Mouse (Mus musculus): ENCODE results near the gene Bloc1s5. TPM values are rescaled to one million over a fixed set of nuclear protein-coding genes. Genes with fewer than 3 reads are reported as not detected.

Gene Bloc1s5
- polyA plus RNA-seq, 1 experiment from 2014 or later: 19.7 TPM

DNA sequence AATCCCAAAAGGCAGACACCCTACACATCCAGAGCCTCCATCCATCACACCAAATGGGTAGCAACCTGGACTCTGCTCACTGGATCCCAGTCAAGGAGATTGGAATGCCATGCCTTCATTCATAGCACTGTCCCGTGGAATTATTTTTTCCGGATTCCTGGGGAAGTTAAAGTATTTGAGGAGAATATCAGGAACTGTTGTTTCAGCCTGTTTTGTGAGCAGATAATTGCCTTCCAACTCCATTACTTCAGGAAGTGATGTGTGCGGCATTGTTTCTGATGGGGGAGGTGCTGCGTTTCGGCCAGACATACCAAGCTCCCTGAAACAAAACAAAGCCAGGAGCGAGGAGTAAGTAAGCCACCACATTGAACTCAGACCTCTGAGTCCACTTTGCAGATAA, 41.8 kb downstream of the Bloc1s5 start:
- Histone ChIP-seq H3K27ac (ENCODE audit: low read length) (peak overlapping the region; percentile 57), H3K9ac (ENCODE audit: low read length) (no peak overlapping the region)

DNA sequence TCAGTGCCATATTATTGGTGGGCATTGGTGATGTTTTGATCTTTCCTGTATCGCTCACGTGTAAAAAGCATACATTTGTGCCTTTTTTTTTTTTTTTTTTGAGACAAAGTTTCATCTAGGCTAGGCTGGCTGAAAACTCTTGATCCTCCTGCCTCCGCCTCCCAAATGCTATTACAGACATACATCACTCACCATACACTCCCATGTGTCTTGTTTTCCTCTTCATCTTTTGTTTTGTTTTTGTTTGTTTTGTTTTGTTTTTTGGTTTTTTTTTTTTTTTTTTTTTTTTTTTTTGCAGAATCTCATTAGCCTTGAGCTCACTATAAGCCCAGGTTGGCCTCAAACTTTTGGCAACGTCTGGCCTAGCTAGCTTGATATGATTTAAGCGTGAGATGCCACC, 47.6 kb downstream of the Bloc1s5 start:
- no peak for ATAC-seq (replicated peaks; ENCODE audit: extremely low read depth, insufficient read depth, low FRiP score)
- H3K9me3 ChIP-seq (replicated peaks; ENCODE audit: control insufficient read depth, low read length): no peaks in the 10 kb centered on the region
- H3K36me3 ChIP-seq (ENCODE audit: control insufficient read depth, insufficient read depth): no peaks in the 10 kb centered on the region
- H3K27me3 ChIP-seq (ENCODE audit: control insufficient read depth, insufficient read depth, low read length): no peaks in the 10 kb centered on the region
- H3K4me2 ChIP-seq (ENCODE audit: low read depth, low read length): no peak overlapping the region
- no peak overlapping the region for H3K4me3 ChIP-seq (ENCODE audit: low read length)
- H3K9ac ChIP-seq (ENCODE audit: low read length): no peak overlapping the region
- 91% methylated on average over 5 of the region's 5 CpGs for WGBS
- peaks cover 1% of the 10 kb centered on the region; the same call in 1 of the 2 replicates for H3K4me1 ChIP-seq (ENCODE audit: control insufficient read depth, insufficient read depth, low read length)
- no peak overlapping the region for H3K27ac ChIP-seq (ENCODE audit: low read length)

More for the DNA sequence above, 41.8 kb downstream of the Bloc1s5 start:
- Histone ChIP-seq H3K4me2 (ENCODE audit: low read depth, low read length) (peak overlapping the region; percentile 18; the same call in 1 of the 2 replicates), H3K9me3 (replicated peaks; ENCODE audit: control insufficient read depth, low read length) (no peaks in the 10 kb centered on the region), H3K36me3 (ENCODE audit: control insufficient read depth, insufficient read depth) (no peaks in the 10 kb centered on the region), H3K4me1 (ENCODE audit: control insufficient read depth, insufficient read depth, low read length) (peaks cover 6% of the 10 kb centered on the region), H3K4me3 (ENCODE audit: low read length) (no peak overlapping the region), H3K27me3 (ENCODE audit: control insufficient read depth, insufficient read depth, low read length) (no peaks in the 10 kb centered on the region)
- peak; percentile 81 for ATAC-seq (replicated peaks; ENCODE audit: extremely low read depth, insufficient read depth, low FRiP score)
- 25% methylated on average over 6 of the region's 6 CpGs for WGBS

DNA sequence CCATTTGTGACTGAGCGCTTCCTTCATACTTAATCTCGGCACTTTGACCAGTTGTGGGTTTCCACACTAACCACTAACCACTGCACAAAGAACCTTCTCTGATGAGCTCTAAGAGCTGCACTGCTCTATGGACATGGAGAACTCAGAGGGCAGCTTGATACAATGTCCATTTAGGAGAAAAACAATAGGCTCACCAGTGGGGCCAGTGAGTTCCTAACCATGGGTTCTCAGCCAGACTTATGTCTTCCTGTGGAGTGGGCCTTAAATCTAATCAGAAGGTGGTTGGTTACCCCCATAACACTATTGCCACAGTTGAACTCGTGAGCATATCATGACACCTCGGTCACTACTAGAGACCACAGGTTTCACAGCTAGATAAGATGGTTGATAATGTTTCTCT, 48.5 kb downstream of the Bloc1s5 start:
- Histone ChIP-seq H3K9ac (ENCODE audit: low read length) (no peak overlapping the region), H3K9me3 (replicated peaks; ENCODE audit: control insufficient read depth, low read length) (no peaks in the 10 kb centered on the region), H3K27me3 (ENCODE audit: control insufficient read depth, insufficient read depth, low read length) (no peaks in the 10 kb centered on the region), H3K4me2 (ENCODE audit: low read depth, low read length) (no peak overlapping the region), H3K4me3 (ENCODE audit: low read length) (no peak overlapping the region), H3K4me1 (ENCODE audit: control insufficient read depth, insufficient read depth, low read length) (peaks cover 3% of the 10 kb centered on the region; the same call in 1 of the 2 replicates), H3K36me3 (ENCODE audit: control insufficient read depth, insufficient read depth) (no peaks in the 10 kb centered on the region), H3K27ac (ENCODE audit: low read length) (no peak overlapping the region)
- 89% methylated on average over 4 of the region's 4 CpGs for WGBS
- no peak for ATAC-seq (replicated peaks; ENCODE audit: extremely low read depth, insufficient read depth, low FRiP score)

DNA sequence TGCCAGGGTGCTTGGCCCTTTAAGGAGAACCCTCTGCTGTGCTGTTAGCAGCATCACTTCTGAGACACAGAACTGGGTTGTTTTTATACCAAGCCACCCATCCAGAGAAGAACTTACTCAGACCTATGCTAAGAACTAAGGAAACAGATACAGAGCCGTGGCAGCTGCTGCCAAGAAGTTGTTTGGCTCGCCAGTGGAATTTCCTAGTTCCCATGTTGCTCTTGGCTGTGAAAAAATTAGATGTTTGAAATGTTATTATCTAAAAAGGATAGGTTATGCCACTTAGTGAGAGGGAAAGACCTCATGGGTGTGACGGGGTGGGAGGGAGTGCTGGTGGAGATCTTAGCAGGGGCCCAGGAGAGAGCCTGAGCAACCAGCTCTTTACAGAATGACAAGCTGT, 52.1 kb downstream of the Bloc1s5 start:
- Histone ChIP-seq H3K36me3 (ENCODE audit: control insufficient read depth, insufficient read depth) (no peaks in the 10 kb centered on the region), H3K27me3 (ENCODE audit: control insufficient read depth, insufficient read depth, low read length) (0 out of 2 replicates have a peak, but pooled peaks cover 2% of the 10 kb centered on the region), H3K4me1 (ENCODE audit: control insufficient read depth, insufficient read depth, low read length) (peaks cover 7% of the 10 kb centered on the region; the same call in 1 of the 2 replicates), H3K9ac (ENCODE audit: low read length) (no peak overlapping the region), H3K27ac (ENCODE audit: low read length) (peak overlapping the region; percentile 43; the same call in 1 of the 2 replicates), H3K4me3 (ENCODE audit: low read length) (no peak overlapping the region), H3K9me3 (replicated peaks; ENCODE audit: control insufficient read depth, low read length) (no peaks in the 10 kb centered on the region), H3K4me2 (ENCODE audit: low read depth, low read length) (no peak overlapping the region)
- WGBS: 49% methylated on average over 3 of the region's 3 CpGs
- peak; percentile 16; the same call in 1 of the 2 replicates for ATAC-seq (replicated peaks; ENCODE audit: extremely low read depth, insufficient read depth, low FRiP score)

DNA sequence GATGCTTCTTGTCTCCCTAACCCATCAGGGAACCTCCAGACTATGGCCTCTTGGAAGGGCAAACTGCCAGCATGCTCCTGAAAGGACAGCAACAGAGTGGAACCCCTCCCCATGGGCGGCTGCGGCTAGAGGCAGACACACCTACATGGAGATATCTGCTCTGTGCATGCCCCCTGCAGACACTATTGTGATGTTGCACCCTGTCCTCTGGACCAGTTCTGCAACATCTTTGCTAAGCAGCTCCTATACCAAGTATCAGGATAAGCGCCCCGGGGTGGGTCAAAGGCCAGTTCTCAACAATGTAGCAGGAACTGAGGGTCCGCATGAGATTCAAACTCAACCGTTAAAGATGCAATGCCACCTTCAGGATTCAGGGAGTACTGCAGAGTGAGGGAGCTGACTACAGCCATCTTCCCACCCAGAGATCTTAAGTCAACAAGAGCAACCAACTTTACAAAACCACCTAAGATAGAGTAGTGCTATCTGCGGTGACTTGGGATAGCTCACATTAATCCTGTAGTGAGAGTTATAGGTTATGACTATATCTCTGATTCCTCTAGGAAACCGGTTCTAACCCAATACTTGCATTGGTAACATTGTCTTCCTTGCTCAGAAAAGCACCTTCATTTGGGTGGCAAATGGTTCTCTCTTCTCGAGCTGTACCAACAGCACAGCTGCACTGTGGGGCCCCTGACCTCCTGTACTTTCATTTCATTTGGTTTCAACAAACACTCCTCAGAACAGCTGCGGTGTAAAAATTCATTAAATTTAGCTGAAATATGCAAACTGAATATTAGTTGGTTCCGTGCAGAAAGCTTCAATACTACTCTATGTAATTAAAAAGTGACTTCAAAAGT, 54.1 kb downstream of the Bloc1s5 start:
- H3K27ac ChIP-seq (ENCODE audit: low read length): peak overlapping the region; percentile 47; the same call in 1 of the 2 replicates
- no peaks in the 10 kb centered on the region for H3K36me3 ChIP-seq (ENCODE audit: control insufficient read depth, insufficient read depth)
- 0 out of 2 replicates have a peak, but pooled peaks cover 2% of the 10 kb centered on the region for H3K27me3 ChIP-seq (ENCODE audit: control insufficient read depth, insufficient read depth, low read length)
- peak overlapping the region; percentile 69 for H3K4me2 ChIP-seq (ENCODE audit: low read depth, low read length)
- H3K9ac ChIP-seq (ENCODE audit: low read length): no peak overlapping the region
- ATAC-seq (replicated peaks; ENCODE audit: extremely low read depth, insufficient read depth, low FRiP score): peak; percentile 79
- peaks cover 7% of the 10 kb centered on the region; the same call in 1 of the 2 replicates for H3K4me1 ChIP-seq (ENCODE audit: control insufficient read depth, insufficient read depth, low read length)
- peak overlapping the region; percentile 48 for H3K4me3 ChIP-seq (ENCODE audit: low read length)
- WGBS: 43% methylated on average over 11 of the region's 11 CpGs
- no peaks in the 10 kb centered on the region for H3K9me3 ChIP-seq (replicated peaks; ENCODE audit: control insufficient read depth, low read length)

DNA sequence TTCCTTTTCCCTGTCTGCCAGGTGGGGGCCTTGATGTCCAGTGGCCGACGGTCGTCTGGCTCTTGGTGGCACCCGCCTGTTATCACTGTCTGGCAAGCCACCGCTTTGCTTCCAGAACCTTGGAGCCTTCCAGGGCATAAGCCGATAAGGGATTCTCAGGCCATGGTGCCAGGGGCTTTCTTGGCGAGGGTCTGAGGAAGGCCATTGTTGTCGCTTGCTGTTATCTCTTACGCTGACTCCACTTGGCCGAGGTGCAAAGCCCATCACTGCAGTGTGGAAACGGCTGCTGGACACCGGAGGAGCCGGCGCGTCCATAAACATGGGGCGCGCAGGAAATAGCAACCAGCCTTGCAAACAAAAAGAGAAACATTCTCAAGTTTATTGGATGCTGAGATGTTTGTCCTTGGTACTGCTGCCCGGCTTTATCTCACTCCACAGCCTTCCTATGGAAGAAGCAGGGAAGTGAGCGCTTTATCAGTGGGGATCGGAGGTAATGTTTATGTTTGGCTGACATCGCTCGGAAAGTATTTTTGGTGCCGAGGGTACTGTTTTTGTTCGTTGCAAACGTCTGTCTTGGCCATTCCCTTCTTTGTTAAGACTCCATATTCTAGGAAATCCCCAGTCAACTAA, 54.8 kb downstream of the Bloc1s5 start:
- WGBS: 16% methylated on average over 25 of the region's 25 CpGs
- H3K4me2 ChIP-seq (ENCODE audit: low read depth, low read length): peak overlapping the region; percentile 69
- H3K4me3 ChIP-seq (ENCODE audit: low read length): peak overlapping the region; percentile 48
- H3K9ac ChIP-seq (ENCODE audit: low read length): 0 out of 2 replicates have a peak overlapping the region, but pooled peaks have one; percentile 24
- 0 out of 2 replicates have a peak, but pooled peaks cover 2% of the 10 kb centered on the region for H3K27me3 ChIP-seq (ENCODE audit: control insufficient read depth, insufficient read depth, low read length)
- peaks cover 7% of the 10 kb centered on the region; the same call in 1 of the 2 replicates for H3K4me1 ChIP-seq (ENCODE audit: control insufficient read depth, insufficient read depth, low read length)
- peak; percentile 76 for ATAC-seq (replicated peaks; ENCODE audit: extremely low read depth, insufficient read depth, low FRiP score)
- no peaks in the 10 kb centered on the region for H3K9me3 ChIP-seq (replicated peaks; ENCODE audit: control insufficient read depth, low read length)
- no peaks in the 10 kb centered on the region for H3K36me3 ChIP-seq (ENCODE audit: control insufficient read depth, insufficient read depth)
- H3K27ac ChIP-seq (ENCODE audit: low read length): peak overlapping the region; percentile 47

DNA sequence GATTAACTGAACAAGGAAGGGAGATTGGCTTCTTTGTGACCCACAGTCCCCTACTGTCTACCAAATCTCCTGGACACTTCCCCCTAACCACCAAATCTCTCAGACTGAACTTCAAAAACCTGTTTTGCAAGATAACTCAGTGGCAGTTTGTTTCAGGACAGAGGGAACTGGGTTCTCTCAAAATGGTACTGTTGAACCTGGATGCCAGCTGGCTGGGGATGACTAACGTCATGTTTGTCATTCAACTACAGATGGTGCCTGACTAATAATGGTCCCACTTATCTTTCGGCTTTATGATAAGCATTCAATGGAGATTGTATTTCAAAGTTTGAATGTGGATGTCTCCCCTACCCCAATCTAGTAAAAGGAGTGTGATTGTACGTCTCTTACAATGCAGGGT, 60.2 kb downstream of the Bloc1s5 start:
- Histone ChIP-seq H3K4me2 (ENCODE audit: low read depth, low read length) (no peak overlapping the region), H3K4me3 (ENCODE audit: low read length) (no peak overlapping the region), H3K27me3 (ENCODE audit: control insufficient read depth, insufficient read depth, low read length) (0 out of 2 replicates have a peak, but pooled peaks cover 2% of the 10 kb centered on the region), H3K36me3 (ENCODE audit: control insufficient read depth, insufficient read depth) (no peaks in the 10 kb centered on the region), H3K27ac (ENCODE audit: low read length) (no peak overlapping the region), H3K4me1 (ENCODE audit: control insufficient read depth, insufficient read depth, low read length) (no peaks in the 10 kb centered on the region), H3K9ac (ENCODE audit: low read length) (no peak overlapping the region), H3K9me3 (replicated peaks; ENCODE audit: control insufficient read depth, low read length) (no peaks in the 10 kb centered on the region)
- ATAC-seq (replicated peaks; ENCODE audit: extremely low read depth, insufficient read depth, low FRiP score): no peak
- 43% methylated on average over 3 of the region's 3 CpGs for WGBS

DNA sequence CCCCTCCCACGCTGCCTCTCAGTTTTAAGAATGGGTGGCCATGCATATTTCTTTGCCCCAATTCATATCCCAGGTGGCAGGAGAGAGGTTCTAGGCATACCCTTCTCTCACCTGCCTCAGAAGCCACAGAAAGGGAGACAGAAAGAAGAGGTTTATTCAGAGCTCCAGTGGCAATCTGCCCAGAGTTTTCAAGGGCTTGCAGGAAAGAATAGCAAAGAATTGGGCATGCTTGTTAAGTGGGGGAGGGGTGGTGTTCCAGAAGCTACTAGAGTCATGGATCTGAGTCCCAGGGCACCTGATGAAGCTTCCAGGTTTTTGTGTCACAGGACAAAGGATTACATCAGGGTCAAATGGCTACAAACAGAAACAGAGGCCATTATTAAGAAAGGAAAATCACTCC, 61.6 kb downstream of the Bloc1s5 start:
- Histone ChIP-seq H3K9ac (ENCODE audit: low read length) (no peak overlapping the region), H3K9me3 (replicated peaks; ENCODE audit: control insufficient read depth, low read length) (no peaks in the 10 kb centered on the region), H3K27me3 (ENCODE audit: control insufficient read depth, insufficient read depth, low read length) (0 out of 2 replicates have a peak, but pooled peaks cover 2% of the 10 kb centered on the region), H3K36me3 (ENCODE audit: control insufficient read depth, insufficient read depth) (no peaks in the 10 kb centered on the region), H3K4me2 (ENCODE audit: low read depth, low read length) (no peak overlapping the region), H3K27ac (ENCODE audit: low read length) (no peak overlapping the region), H3K4me3 (ENCODE audit: low read length) (no peak overlapping the region), H3K4me1 (ENCODE audit: control insufficient read depth, insufficient read depth, low read length) (no peaks in the 10 kb centered on the region)
- no peak for ATAC-seq (replicated peaks; ENCODE audit: extremely low read depth, insufficient read depth, low FRiP score)
- WGBS: 96% methylated on average over 1 of the region's 1 CpGs

DNA sequence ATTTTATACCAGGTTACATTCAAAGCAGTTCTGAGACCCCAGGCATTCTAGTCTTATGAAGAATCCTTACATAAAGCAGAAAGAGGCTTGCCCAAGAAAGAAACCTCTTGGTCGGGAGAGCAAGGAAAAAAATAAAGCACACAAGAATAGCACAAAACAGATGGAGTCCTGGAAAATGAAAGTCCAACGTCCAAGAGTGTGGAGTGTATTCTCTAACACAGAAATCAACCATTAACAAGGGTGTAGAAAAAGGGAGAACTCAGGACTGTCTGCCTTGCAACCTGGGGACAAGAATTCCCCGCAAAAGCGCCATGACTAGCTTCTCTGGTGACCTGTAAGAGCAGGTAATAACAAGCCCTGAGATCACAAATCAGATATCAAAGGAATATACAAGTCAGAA, 69.7 kb downstream of the Bloc1s5 start:
- H3K9me3 ChIP-seq (replicated peaks; ENCODE audit: control insufficient read depth, low read length): no peaks in the 10 kb centered on the region; the same call in 1 of the 2 replicates
- WGBS: 75% methylated on average over 4 of the region's 4 CpGs
- no peaks in the 10 kb centered on the region for H3K27me3 ChIP-seq (ENCODE audit: control insufficient read depth, insufficient read depth, low read length)
- H3K4me2 ChIP-seq (ENCODE audit: low read depth, low read length): no peak overlapping the region
- no peak for ATAC-seq (replicated peaks; ENCODE audit: extremely low read depth, insufficient read depth, low FRiP score)
- H3K36me3 ChIP-seq (ENCODE audit: control insufficient read depth, insufficient read depth): no peaks in the 10 kb centered on the region
- H3K4me1 ChIP-seq (ENCODE audit: control insufficient read depth, insufficient read depth, low read length): no peaks in the 10 kb centered on the region
- H3K27ac ChIP-seq (ENCODE audit: low read length): no peak overlapping the region
- H3K9ac ChIP-seq (ENCODE audit: low read length): no peak overlapping the region
- no peak overlapping the region for H3K4me3 ChIP-seq (ENCODE audit: low read length)

Data from heart, embryonic 16.5 days (tissue).